Mouse (Mus musculus) liver, embryonic 13.5 days (tissue): ENCODE measurements around the gene Gm36079. TPM values are rescaled to one million over a fixed set of nuclear protein-coding genes. Genes with fewer than 3 reads are reported as not detected.
"Not testable (repeated sequence)": the region's sequence is repeated elsewhere in the genome, so short reads cannot be mapped to it uniquely, and the experiment has no call there.

Experiments used
- ATAC-seq: fragments of 200-750 bp; cut with Nextera tagmentation; 2 replicates; pipeline ENCODE4 v1.8.0; 2017; ENCODE audit warnings: low read depth, mild to moderate bottlenecking, moderate number of reproducible peaks, moderate library complexity
- DNase-seq: peaks from one replicate; pipeline ENCODE4 v3.0.0; 2022
- H3K27ac ChIP-seq: fragments of 300-500 bp; sonication (generic); 2 replicates; pipeline ENCODE4 v1.5.1; 2015; ENCODE audit warnings: moderate library complexity, mild to moderate bottlenecking, inconsistent platforms
- H3K27me3 ChIP-seq: fragments of 300-500 bp; sonication (generic); 2 replicates; pipeline ENCODE4 v1.6.1; 2015; ENCODE audit warnings: mild to moderate bottlenecking, inconsistent platforms
- H3K36me3 ChIP-seq: fragments of 300-500 bp; sonication (generic); 2 replicates; pipeline ENCODE4 v1.6.1; 2015; ENCODE audit warnings: mild to moderate bottlenecking, inconsistent platforms
- H3K4me1 ChIP-seq: fragments of 300-500 bp; sonication (generic); replicated peaks from 2 replicates; pipeline ENCODE4 v1.6.1; 2015; ENCODE audit warnings: inconsistent platforms
- H3K4me2 ChIP-seq: fragments of 300-500 bp; sonication (generic); 2 replicates; pipeline ENCODE4 v1.6.1; 2015; ENCODE audit warnings: inconsistent platforms, mild to moderate bottlenecking, moderate library complexity
- H3K4me3 ChIP-seq: fragments of 300-500 bp; sonication (generic); replicated peaks from 2 replicates; pipeline ENCODE4 v1.5.1; 2015; ENCODE audit warnings: mild to moderate bottlenecking, inconsistent platforms
- H3K9ac ChIP-seq: fragments of 300-500 bp; sonication (generic); 2 replicates; pipeline ENCODE4 v1.6.1; 2015; ENCODE audit warnings: mild to moderate bottlenecking, inconsistent platforms
- H3K9me3 ChIP-seq: fragments of 300-500 bp; sonication (generic); replicated peaks from 2 replicates; pipeline ENCODE4 v1.6.1; 2016; ENCODE audit warnings: inconsistent platforms
- WGBS: fragments of 180-500 bp; shearing (Covaris S2); methylation state at CpG from one replicate; pipeline ENCODE4 v1.1.7; 2015; ENCODE audit not compliant: insufficient replicate concordance; 5-methylcytosine and 5-hydroxymethylcytosine counted together
- polyA plus RNA-seq: library from polyadenylated mRNA; unstranded; fragments of >200 nt; fragmentation: Nextera tagmentation; extraction: Ambion mirVana; gene quantifications from 2 replicates; pipeline ENCODE4 v1.2.1, GENCODE M21; 2015

Gm36079 gene
- polyA plus RNA-seq = not detected in 2 replicates

DNA sequence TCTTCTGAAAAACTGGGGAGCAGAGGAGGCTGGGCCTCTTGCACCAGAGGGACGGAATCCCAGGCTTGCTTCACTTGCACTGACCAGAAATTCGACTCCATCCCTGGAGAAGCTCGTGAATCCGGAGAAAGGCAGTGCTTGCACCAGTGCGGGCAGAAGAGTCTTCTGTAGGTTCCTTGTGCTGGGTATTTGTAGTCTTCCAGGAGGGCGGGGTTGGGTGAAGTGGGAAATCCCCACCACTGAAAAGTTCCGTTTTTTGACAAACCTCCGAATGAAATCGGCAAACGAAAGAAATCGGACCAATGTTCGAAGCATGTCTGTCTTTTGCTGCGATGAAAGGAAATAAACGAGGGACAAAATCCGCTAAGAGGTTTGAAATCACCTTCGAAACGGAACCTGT is at the start of gene Gm36079:
Gm36079 (minus strand) TSS at position 101 of the 400 bp plus-strand sequence.
- not testable (repeated sequence) for H3K9me3 ChIP-seq, DNase-seq, H3K36me3 ChIP-seq, H3K4me2 ChIP-seq, H3K27ac ChIP-seq, H3K4me1 ChIP-seq, H3K4me3 ChIP-seq, ATAC-seq, H3K9ac ChIP-seq
- H3K27me3 ChIP-seq = peaks cover 33% of the 10 kb centered on the region
- 0% methylated on average over 3 of the region's 17 CpGs for WGBS

DNA sequence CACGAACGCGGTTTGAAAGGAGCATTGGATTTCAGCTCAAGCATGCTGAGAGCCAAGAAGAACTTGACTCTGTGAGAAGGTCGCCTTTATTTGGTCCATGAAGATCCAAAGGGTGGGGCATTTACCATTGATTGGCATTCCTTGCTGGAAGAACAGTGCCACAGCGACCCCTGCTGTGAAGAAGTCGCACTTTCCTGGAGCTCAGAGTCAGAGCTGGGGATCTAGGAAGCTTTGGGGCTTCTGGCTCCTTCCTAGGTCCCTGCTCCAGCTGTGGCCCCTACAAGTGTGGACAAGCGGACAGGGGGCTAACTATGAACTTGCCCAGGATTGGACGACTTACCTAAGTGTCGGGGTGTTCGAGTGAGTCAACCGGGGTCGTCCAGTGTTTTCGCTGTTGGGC is 44.1 kb upstream of the Gm36079 start:
- WGBS = no CpG with 5 or more reads among the region's 13 CpGs
- not testable (repeated sequence) for H3K4me3 ChIP-seq, H3K4me2 ChIP-seq, H3K27me3 ChIP-seq, H3K27ac ChIP-seq, DNase-seq, ATAC-seq, H3K9ac ChIP-seq, H3K9me3 ChIP-seq, H3K4me1 ChIP-seq, H3K36me3 ChIP-seq

DNA sequence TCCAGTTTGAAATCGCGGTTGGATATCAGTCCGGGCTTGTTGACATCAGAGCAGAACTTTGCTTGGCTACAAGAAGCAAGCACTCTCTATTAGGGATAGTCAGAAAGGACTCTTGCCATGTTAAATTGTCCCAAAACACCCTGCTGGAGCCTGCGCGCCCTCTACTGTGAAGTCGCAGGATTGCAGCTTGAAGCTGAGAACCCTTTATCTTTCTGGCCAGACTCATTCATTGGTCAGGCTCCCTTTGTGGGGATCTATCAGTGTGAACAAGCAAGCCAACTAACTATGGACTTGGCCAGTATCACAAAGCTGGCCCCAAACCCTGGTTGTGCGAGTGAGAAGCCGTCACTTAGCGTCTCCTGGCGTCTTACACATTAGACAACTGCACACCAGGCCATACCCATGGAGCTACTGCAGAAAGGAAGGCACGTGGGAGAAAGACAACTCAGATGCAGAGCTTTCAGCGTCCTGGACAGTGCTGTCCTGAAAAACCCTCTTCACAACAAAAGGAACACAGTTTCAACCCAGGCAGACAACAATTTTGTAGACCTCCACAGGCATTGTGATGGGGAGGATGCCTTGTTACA is 43.3 kb upstream of the Gm36079 start:
- H3K27ac ChIP-seq, H3K4me2 ChIP-seq, H3K9me3 ChIP-seq, H3K4me1 ChIP-seq, DNase-seq, ATAC-seq, H3K9ac ChIP-seq, H3K36me3 ChIP-seq, H3K4me3 ChIP-seq, H3K27me3 ChIP-seq: not testable (repeated sequence)
- no CpG with 5 or more reads among the region's 12 CpGs for whole genome bisulfite sequencing

DNA sequence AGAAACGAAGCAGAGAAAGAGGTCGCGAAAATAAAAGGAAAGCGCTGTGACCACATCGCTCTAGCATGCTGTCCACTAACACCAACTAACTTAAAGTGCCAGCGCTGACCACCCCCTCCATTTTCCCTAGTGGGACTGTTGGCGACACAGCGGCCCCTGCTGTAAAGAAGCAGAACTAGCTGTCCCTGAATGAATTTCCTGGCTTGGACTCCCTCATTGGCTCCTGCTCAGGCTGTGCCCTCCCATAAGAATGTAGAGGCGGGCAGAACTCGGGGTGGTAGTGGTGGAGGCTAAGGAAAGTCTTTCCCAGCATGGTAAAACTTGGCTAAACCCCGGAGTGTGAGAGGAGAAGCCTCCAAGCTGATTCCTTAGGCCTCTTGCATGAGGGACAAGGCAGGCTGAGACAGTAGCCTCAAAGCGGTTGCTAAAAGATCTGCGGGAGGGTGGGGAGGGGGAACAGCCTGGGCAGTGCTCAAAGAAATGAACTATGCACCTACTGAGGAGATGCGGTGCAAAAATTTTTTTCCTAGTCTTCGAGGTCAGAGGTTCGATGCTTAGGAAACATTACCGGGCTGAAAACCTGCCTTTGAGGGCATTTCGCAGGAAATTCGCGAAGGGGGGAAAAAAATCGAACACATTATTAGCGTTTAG is 36.8 kb upstream of the Gm36079 start:
- not testable (repeated sequence) for H3K9me3 ChIP-seq, H3K4me3 ChIP-seq

DNA sequence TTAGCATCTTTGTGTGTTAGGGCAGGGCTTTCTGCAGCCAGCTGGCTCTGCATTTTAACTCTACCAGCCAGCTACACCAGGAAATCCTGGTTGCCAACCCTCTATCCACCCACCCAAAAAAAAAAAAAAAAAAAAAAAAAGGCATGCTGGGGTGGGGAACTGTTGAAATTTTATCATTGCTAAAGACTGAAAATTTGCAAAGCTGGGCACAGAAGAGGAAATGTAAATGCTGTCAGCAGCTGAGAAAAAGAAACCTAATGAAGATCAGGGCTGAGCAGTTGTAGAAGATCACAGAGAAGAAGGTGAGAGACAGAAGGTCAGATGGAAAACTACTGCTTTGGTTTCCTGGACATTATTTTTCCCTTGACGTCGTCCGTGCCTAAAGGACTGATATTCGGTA is 36.1 kb upstream of the Gm36079 start:
- not testable (repeated sequence) for H3K9ac ChIP-seq, H3K9me3 ChIP-seq, H3K4me1 ChIP-seq, H3K4me3 ChIP-seq, H3K36me3 ChIP-seq, H3K4me2 ChIP-seq, H3K27ac ChIP-seq, DNase-seq, ATAC-seq, H3K27me3 ChIP-seq
- whole genome bisulfite sequencing = no CpG with 5 or more reads among the region's 4 CpGs

More for the DNA sequence above, 36.8 kb upstream of the Gm36079 start:
- H3K9ac ChIP-seq, DNase-seq, H3K27me3 ChIP-seq, H3K4me1 ChIP-seq, H3K36me3 ChIP-seq, H3K27ac ChIP-seq, H3K4me2 ChIP-seq: not testable (repeated sequence)
- no CpG with 5 or more reads among the region's 22 CpGs for WGBS
- ATAC-seq = peak; percentile 41; the same call in 1 of the 2 replicates

DNA sequence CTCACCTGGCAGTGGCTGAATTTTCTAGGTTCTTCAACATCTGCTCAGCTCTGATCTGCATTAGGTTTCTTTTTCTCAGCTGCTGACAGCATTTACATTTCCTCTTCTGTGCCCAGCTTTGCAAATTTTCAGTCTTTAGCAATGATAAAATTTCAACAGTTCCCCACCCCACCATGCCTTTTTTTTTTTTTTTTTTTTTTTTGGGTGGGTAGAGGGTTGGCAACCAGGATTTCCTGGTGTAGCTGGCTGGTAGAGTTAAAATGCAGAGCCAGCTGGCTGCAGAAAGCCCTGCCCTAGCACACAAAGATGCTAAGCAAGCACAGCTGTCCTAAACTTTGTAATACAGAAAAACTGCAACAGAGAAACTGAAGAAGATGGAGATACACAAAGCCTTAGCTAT is 25.3 kb upstream of the Gm36079 start, which contains the start of gene Gm21188:
Gm21188 (minus strand) TSS at position 110 of the 400 bp plus-strand sequence.
- not testable (repeated sequence) for H3K4me3 ChIP-seq, H3K9ac ChIP-seq, DNase-seq, H3K36me3 ChIP-seq, H3K27ac ChIP-seq, H3K9me3 ChIP-seq, H3K27me3 ChIP-seq, H3K4me1 ChIP-seq, H3K4me2 ChIP-seq, ATAC-seq

DNA sequence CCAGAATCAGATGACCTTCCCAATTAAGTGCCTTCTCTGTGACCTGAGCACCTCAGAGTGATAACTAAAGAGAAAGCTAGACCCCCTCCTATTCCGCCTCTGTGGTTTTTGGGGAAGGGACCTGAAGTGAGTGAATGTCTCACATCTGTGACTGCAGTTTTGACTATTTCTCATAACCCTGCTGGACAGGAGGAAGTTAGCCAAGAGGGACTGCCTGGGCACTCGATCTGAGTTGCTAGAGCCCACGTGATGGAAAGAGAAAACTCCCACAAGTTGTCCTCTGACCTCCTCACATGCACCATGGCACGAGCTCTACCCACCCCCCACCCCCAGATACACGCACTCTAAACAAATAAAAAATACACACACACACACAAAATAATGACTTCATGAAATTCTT is 21.8 kb upstream of the Gm36079 start:
- not testable (repeated sequence) for H3K4me2 ChIP-seq, H3K4me1 ChIP-seq, H3K9me3 ChIP-seq, H3K27me3 ChIP-seq, ATAC-seq, DNase-seq, H3K27ac ChIP-seq, H3K9ac ChIP-seq, H3K36me3 ChIP-seq, H3K4me3 ChIP-seq
- no CpG with 5 or more reads among the region's 5 CpGs for WGBS

DNA sequence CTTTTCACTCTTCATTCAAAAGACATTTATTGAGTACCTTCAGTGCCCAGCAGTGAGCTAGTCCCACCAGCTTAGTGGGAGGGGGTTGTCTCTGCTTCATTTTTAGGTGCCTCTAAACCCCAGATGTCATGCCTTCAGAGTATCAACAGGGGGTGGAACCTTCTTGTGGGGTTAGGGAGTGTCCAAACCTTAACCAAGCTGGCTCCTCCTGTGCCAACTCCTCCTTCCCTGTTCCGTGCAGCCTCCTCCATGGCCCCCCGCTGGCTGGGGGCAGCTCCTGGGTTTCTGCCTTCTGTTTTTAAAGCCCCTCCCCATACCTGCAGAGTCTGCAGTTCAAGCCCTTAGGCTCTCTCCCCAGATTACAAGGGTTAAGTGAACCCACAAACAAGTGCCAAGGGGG is 21.4 kb upstream of the Gm36079 start:
- not testable (repeated sequence) for H3K4me3 ChIP-seq, H3K36me3 ChIP-seq, ATAC-seq, H3K9ac ChIP-seq, DNase-seq, H3K27ac ChIP-seq, H3K9me3 ChIP-seq, H3K27me3 ChIP-seq, H3K4me2 ChIP-seq, H3K4me1 ChIP-seq
- WGBS = no CpG with 5 or more reads among the region's 2 CpGs

DNA sequence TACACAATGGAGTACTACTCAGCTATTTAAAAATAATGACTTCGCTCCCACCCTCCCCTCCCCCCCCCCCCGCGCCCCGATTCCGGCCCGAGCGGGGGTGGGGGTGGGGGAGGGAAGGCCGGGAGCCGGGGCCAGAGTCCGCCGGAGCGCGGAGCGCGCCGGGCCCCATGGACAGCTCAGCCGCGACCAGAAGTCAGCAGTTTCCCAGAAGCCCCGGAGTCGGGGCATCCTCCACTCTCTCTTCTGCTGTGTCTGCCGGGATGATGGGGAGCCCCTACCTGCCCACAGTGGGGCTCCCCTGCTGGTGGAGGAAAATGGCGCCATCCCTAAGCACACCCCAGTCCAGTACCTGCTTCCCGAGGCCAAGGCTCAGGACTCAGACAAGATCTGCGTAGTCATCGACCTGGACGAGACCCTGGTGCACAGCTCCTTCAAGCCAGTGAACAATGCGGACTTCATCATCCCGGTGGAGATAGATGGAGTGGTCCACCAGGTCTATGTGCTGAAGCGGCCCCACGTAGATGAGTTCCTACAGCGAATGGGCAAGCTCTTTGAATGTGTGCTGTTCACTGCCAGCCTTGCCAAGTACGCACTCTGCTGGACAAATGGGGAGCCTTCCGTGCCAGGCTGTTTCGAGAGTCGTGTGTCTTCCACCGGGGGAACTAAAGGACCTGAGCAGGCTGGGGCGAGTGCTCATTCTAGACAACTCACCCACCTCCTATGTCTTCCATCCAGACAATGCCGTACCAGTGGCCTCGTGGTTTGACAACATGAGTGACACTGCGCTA is 19.8 kb upstream of the Gm36079 start:
- H3K9me3 ChIP-seq, H3K4me1 ChIP-seq, DNase-seq, H3K27me3 ChIP-seq, ATAC-seq, H3K9ac ChIP-seq, H3K4me3 ChIP-seq, H3K36me3 ChIP-seq, H3K4me2 ChIP-seq, H3K27ac ChIP-seq: not testable (repeated sequence)
- WGBS = 5% methylated on average over 8 of the region's 40 CpGs

DNA sequence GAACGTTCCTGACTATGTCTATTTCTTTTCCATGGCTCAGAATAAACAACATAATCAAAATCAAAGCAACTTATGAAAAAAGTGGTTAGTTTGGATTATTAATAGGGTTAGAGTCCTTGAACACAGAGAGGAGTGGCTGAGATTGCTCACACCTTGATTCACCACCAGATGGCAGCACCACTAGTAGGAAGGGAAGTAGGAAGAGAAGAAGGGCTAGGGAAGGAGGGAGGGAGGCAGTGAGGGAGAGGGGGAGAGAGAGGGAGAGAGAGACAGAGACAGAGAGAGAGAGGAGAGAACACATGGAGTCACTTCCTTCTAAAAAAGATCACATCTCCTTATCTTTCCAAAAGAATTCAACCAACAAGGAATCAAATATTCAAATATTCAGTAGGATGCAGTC is 14.3 kb upstream of the Gm36079 start:
- H3K4me1 ChIP-seq, H3K9me3 ChIP-seq, H3K27ac ChIP-seq, DNase-seq, H3K9ac ChIP-seq, ATAC-seq, H3K4me3 ChIP-seq, H3K4me2 ChIP-seq, H3K36me3 ChIP-seq: not testable (repeated sequence)
- no CpG with 5 or more reads among the region's 1 CpGs for WGBS
- peaks cover 17% of the 10 kb centered on the region for H3K27me3 ChIP-seq

DNA sequence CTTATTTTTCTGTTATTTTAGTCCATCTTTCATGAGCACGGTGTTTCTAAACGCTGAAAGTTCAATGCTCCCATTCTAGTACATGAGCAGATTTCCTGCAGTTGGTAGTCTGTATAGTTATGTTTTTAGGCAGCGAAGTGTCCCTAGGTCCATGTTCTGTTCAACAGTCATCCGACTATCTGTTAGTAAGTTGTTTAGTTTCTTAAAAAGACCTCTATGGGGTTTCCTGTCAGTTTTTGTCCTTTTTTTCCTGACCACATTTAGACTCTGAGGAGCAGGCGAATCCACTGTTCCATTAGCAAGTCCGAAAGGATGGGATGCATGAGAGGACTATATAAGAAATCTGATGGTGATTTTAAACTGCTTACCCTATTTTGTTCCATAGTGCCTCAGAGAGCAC is 11.1 kb upstream of the Gm36079 start:
- not testable (repeated sequence) for H3K36me3 ChIP-seq, H3K4me1 ChIP-seq, H3K9ac ChIP-seq, ATAC-seq, DNase-seq, H3K4me2 ChIP-seq, H3K9me3 ChIP-seq, H3K4me3 ChIP-seq, H3K27ac ChIP-seq
- WGBS = 7% methylated on average over 6 of the region's 6 CpGs
- peaks cover 29% of the 10 kb centered on the region for H3K27me3 ChIP-seq
